Mouse (Mus musculus): ENCODE data around the gene Dnase2b. TPM values are rescaled to one million over a fixed set of nuclear protein-coding genes. Genes with fewer than 3 reads are reported as not detected.
A peak's percentile ranks its signal among the peaks of the same experiment; 100 is the strongest.

Gene Dnase2b
- polyA plus RNA-seq, 1 experiment from 2014 or later: 0.08 TPM

- H3K36me3 ChIP-seq: no peaks in the 10 kb centered on the region
- 95% methylated on average over 14 of the region's 14 CpGs for WGBS
- no peak overlapping the region for H3K4me3 ChIP-seq (replicated peaks)
- no peak for ATAC-seq
- H3K9ac ChIP-seq: no peak overlapping the region
- H3K9me3 ChIP-seq: no peaks in the 10 kb centered on the region
- H3K27me3 ChIP-seq (replicated peaks): no peaks in the 10 kb centered on the region
- no peak overlapping the region for H3K27ac ChIP-seq
- H3K4me1 ChIP-seq (replicated peaks): no peaks in the 10 kb centered on the region
- H3K4me2 ChIP-seq (replicated peaks): no peak overlapping the region
Observed at GRCm38 (mm10) chr3:146586616-146587015, 28.8 kb downstream of the Dnase2b start.

GRCm38 (mm10) chr3:146583908-146584307 is 31.5 kb downstream of the Dnase2b start:
- H3K27me3 ChIP-seq (replicated peaks): no peaks in the 10 kb centered on the region
- H3K27ac ChIP-seq: no peak overlapping the region
- no peak for ATAC-seq
- no peaks in the 10 kb centered on the region for H3K9me3 ChIP-seq
- H3K4me1 ChIP-seq (replicated peaks): no peaks in the 10 kb centered on the region
- H3K4me3 ChIP-seq (replicated peaks): no peak overlapping the region
- no peaks in the 10 kb centered on the region for H3K36me3 ChIP-seq
- 59% methylated on average over 5 of the region's 5 CpGs for WGBS
- H3K4me2 ChIP-seq (replicated peaks): no peak overlapping the region
- no peak overlapping the region for H3K9ac ChIP-seq

GRCm38 (mm10) chr3:146583478-146583877 is 31.9 kb downstream of the Dnase2b start:
- WGBS: 78% methylated on average over 4 of the region's 4 CpGs
- H3K4me2 ChIP-seq (replicated peaks): no peak overlapping the region
- H3K36me3 ChIP-seq: no peaks in the 10 kb centered on the region
- H3K27ac ChIP-seq: no peak overlapping the region
- H3K4me3 ChIP-seq (replicated peaks): no peak overlapping the region
- H3K4me1 ChIP-seq (replicated peaks): no peaks in the 10 kb centered on the region
- no peaks in the 10 kb centered on the region for H3K27me3 ChIP-seq (replicated peaks)
- no peak overlapping the region for H3K9ac ChIP-seq
- ATAC-seq: no peak
- H3K9me3 ChIP-seq: no peaks in the 10 kb centered on the region

GRCm38 (mm10) chr3:146580039-146580729 is 35.2 kb downstream of the Dnase2b start:
- H3K9ac ChIP-seq: no peak overlapping the region
- no peaks in the 10 kb centered on the region for H3K36me3 ChIP-seq
- no peak overlapping the region for H3K27ac ChIP-seq
- ATAC-seq: no peak
- no peaks in the 10 kb centered on the region for H3K27me3 ChIP-seq (replicated peaks)
- H3K9me3 ChIP-seq: no peaks in the 10 kb centered on the region
- no peak overlapping the region for H3K4me2 ChIP-seq (replicated peaks)
- H3K4me1 ChIP-seq (replicated peaks): no peaks in the 10 kb centered on the region
- H3K4me3 ChIP-seq (replicated peaks): no peak overlapping the region
- 90% methylated on average over 3 of the region's 3 CpGs for WGBS

- 63% methylated on average over 2 of the region's 2 CpGs for WGBS
- H3K27me3 ChIP-seq (replicated peaks): no peaks in the 10 kb centered on the region
- no peak for ATAC-seq
- no peak overlapping the region for H3K9ac ChIP-seq
- no peak overlapping the region for H3K4me3 ChIP-seq (replicated peaks)
- H3K4me2 ChIP-seq (replicated peaks): no peak overlapping the region
- H3K27ac ChIP-seq: no peak overlapping the region
- H3K4me1 ChIP-seq (replicated peaks): no peaks in the 10 kb centered on the region
- H3K9me3 ChIP-seq: no peaks in the 10 kb centered on the region
- H3K36me3 ChIP-seq: no peaks in the 10 kb centered on the region
Observed at GRCm38 (mm10) chr3:146577591-146577990, 37.8 kb downstream of the Dnase2b start.

- WGBS: 68% methylated on average over 1 of the region's 1 CpGs
- Histone ChIP-seq H3K4me3 (replicated peaks) (no peak overlapping the region), H3K27me3 (replicated peaks) (no peaks in the 10 kb centered on the region), H3K4me2 (replicated peaks) (no peak overlapping the region), H3K9ac (no peak overlapping the region), H3K36me3 (no peaks in the 10 kb centered on the region), H3K9me3 (no peaks in the 10 kb centered on the region), H3K4me1 (replicated peaks) (no peaks in the 10 kb centered on the region), H3K27ac (no peak overlapping the region)
- no peak for ATAC-seq
Observed at GRCm38 (mm10) chr3:146571341-146571740, 44.1 kb downstream of the Dnase2b start.

GRCm38 (mm10) chr3:146570939-146571338 is 44.5 kb downstream of the Dnase2b start:
- 82% methylated on average over 6 of the region's 6 CpGs for WGBS
- Histone ChIP-seq H3K9me3 (no peaks in the 10 kb centered on the region), H3K9ac (no peak overlapping the region), H3K4me2 (replicated peaks) (no peak overlapping the region), H3K4me3 (replicated peaks) (no peak overlapping the region), H3K4me1 (replicated peaks) (no peaks in the 10 kb centered on the region), H3K36me3 (no peaks in the 10 kb centered on the region), H3K27me3 (replicated peaks) (no peaks in the 10 kb centered on the region), H3K27ac (no peak overlapping the region)
- ATAC-seq: no peak

- H3K4me3 ChIP-seq (replicated peaks): no peak within 1 kb of the TSS
- no peak within 1 kb of the TSS for H3K4me2 ChIP-seq (replicated peaks)
- peak; percentile 43; the same call in 1 of the 2 replicates for ATAC-seq
- H3K27me3 ChIP-seq (replicated peaks): no peaks in the 10 kb centered on the region
- no peaks in the 10 kb centered on the region for H3K9me3 ChIP-seq
- no peak within 1 kb of the TSS for H3K27ac ChIP-seq
- 64% methylated on average over 10 of the region's 10 CpGs for WGBS
- H3K9ac ChIP-seq: no peak within 1 kb of the TSS
- no peaks in the 10 kb centered on the region for H3K36me3 ChIP-seq
- no peaks in the 10 kb centered on the region for H3K4me1 ChIP-seq (replicated peaks)
Observed at GRCm38 (mm10) chr3:146570148-146570782, 45.1 kb downstream of the Dnase2b start, which contains the start of gene Uox. Uox (plus strand) TSS chr3:146570426.

GRCm38 (mm10) chr3:146569594-146569993 is 45.8 kb downstream of the Dnase2b start:
- Histone ChIP-seq H3K4me3 (replicated peaks) (no peak overlapping the region), H3K27me3 (replicated peaks) (no peaks in the 10 kb centered on the region), H3K9me3 (no peaks in the 10 kb centered on the region), H3K36me3 (no peaks in the 10 kb centered on the region), H3K9ac (no peak overlapping the region), H3K4me2 (replicated peaks) (no peak overlapping the region), H3K4me1 (replicated peaks) (no peaks in the 10 kb centered on the region), H3K27ac (no peak overlapping the region)
- no peak for ATAC-seq
- WGBS: 86% methylated on average over 3 of the region's 3 CpGs

- no peaks in the 10 kb centered on the region for H3K9me3 ChIP-seq
- peak; percentile 77 for ATAC-seq
Observed at GRCm38 (mm10) chr3:146567884-146568530, 47.4 kb downstream of the Dnase2b start.

GRCm38 (mm10) chr3:146567366-146567765 is 48.0 kb downstream of the Dnase2b start:
- ATAC-seq: no peak
- no peak overlapping the region for H3K4me2 ChIP-seq (replicated peaks)
- WGBS: 60% methylated on average over 7 of the region's 7 CpGs

More at GRCm38 (mm10) chr3:146567884-146568530, 47.4 kb downstream of the Dnase2b start:
- WGBS: 64% methylated on average over 9 of the region's 9 CpGs
- Histone ChIP-seq H3K27ac (no peak overlapping the region), H3K4me1 (replicated peaks) (no peaks in the 10 kb centered on the region), H3K4me2 (replicated peaks) (no peak overlapping the region), H3K9ac (no peak overlapping the region), H3K27me3 (replicated peaks) (no peaks in the 10 kb centered on the region), H3K4me3 (replicated peaks) (no peak overlapping the region), H3K36me3 (no peaks in the 10 kb centered on the region)

GRCm38 (mm10) chr3:146565065-146565411 is 50.4 kb downstream of the Dnase2b start:
- WGBS: 92% methylated on average over 1 of the region's 1 CpGs
- no peak overlapping the region for H3K4me2 ChIP-seq (replicated peaks)
- no peaks in the 10 kb centered on the region for H3K27me3 ChIP-seq (replicated peaks)
- no peaks in the 10 kb centered on the region for H3K9me3 ChIP-seq
- H3K4me3 ChIP-seq (replicated peaks): no peak overlapping the region
- no peaks in the 10 kb centered on the region for H3K36me3 ChIP-seq
- H3K9ac ChIP-seq: no peak overlapping the region
- ATAC-seq: no peak
- H3K4me1 ChIP-seq (replicated peaks): no peaks in the 10 kb centered on the region
- no peak overlapping the region for H3K27ac ChIP-seq

More at GRCm38 (mm10) chr3:146567366-146567765, 48.0 kb downstream of the Dnase2b start:
- H3K9ac ChIP-seq: no peak overlapping the region
- no peaks in the 10 kb centered on the region for H3K4me1 ChIP-seq (replicated peaks)
- H3K27me3 ChIP-seq (replicated peaks): no peaks in the 10 kb centered on the region
- H3K9me3 ChIP-seq: no peaks in the 10 kb centered on the region
- H3K27ac ChIP-seq: no peak overlapping the region
- no peaks in the 10 kb centered on the region for H3K36me3 ChIP-seq
- H3K4me3 ChIP-seq (replicated peaks): no peak overlapping the region
